Mouse (Mus musculus): ENCODE measurements around the gene Pde11a. TPM values are rescaled to one million over a fixed set of nuclear protein-coding genes. Genes with fewer than 3 reads are reported as not detected.

The Pde11a gene
- polyA plus RNA-seq, 1 experiment from 2014 or later = not detected

Small RNA genes within 50 kb of the gene (microRNA-seq; reads per million reads assigned to microRNA genes)
- not detected for gene Gm44337

Other genes with a start within 250 kb of the Pde11a start
- not detected in 2 replicates for gene Cyct, start 21.7 kb upstream of the Pde11a start, polyA plus RNA-seq (2014; fragmentation: Nextera tagmentation; extraction: Ambion mirVana)
- gene Rbm45, start 31.2 kb upstream of the Pde11a start, polyA plus RNA-seq (2014; fragmentation: Nextera tagmentation; extraction: Ambion mirVana) = 17.3 and 17.5 TPM in 2 replicates
- gene Osbpl6, start 67.7 kb upstream of the Pde11a start, polyA plus RNA-seq (2014; fragmentation: Nextera tagmentation; extraction: Ambion mirVana) = 10.9 and 11.1 TPM in 2 replicates

All from midbrain, embryonic 11.5 days (tissue).